Mouse (Mus musculus) lung, postnatal 0 days (tissue): ENCODE data around the gene Zc3h13.

Experiments
- CTCF ChIP-seq: IDR thresholded peaks from 2 replicates; pipeline ENCODE4 v1.5.1; 2016; ENCODE audit warnings: antibody characterized with exemption, mild to moderate bottlenecking
- EP300 ChIP-seq: IDR thresholded peaks from 2 replicates; pipeline ENCODE4 v1.6.1; 2016; ENCODE audit warnings: antibody characterized with exemption, mild to moderate bottlenecking, control low read depth

DNA sequence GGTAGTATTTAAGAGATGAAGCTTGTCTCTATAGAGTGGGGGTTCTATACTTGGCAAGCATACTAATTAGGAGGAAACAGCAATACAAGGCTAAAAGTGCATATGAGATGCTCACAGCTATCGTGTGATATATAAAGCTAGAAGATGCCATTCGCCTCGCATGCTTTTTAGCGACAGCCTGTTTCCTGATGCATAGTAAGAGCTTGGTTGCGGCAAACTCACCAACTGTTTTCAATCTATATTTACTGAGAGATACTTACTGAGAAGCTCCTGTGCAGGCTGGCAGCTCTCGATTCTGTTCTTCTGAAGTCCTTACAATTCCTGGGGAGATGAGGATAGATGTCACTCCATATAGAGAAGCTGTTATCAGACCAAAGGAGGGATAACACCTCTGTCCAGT, 4.5 kb upstream of the Zc3h13 start:
- no peak for TF ChIP-seq CTCF
- TF ChIP-seq EP300, result no peak
